Mouse (Mus musculus) monocyte, adult 2 months (primary cell): ENCODE measurements around the gene Lbx2.
A peak's percentile ranks its signal among the peaks of the same experiment; 100 is the strongest.

ENCODE experiments used
- DNase-seq, 2 experiments: peaks; one replicate each; pipeline ENCODE4 v3.0.0; 2022; ENCODE audit warnings: low spot score in 2 of 2, low read depth in 1 of 2

Lbx2 gene

GRCm38 (mm10) chr6:83070311-83071219 is 15.6 kb upstream of the Lbx2 start:
- DNase-seq: peak in 1 of 2 experiments; percentile 17

GRCm38 (mm10) chr6:83071220-83071619 is 14.9 kb upstream of the Lbx2 start:
- DNase-seq: no peak

DNA sequence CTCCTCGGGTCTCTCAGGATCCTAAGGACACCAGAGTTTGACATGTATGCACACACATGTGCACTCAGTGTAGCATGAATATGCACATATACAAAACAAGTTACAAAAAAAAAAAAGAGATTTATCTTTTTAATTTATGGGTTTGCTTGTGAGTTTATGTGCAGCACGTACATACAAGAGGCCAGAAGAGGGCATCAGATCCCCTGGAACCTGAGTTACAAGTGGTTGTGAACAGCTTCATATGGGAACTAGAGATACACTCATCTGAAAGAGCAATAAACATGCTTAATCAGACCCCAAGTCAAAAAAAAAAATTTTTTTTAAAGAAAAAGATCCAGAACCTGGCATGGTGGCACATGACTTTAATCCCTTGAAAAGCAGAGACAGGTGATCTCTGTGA is 11.2 kb upstream of the Lbx2 start:
- no peak for DNase-seq

GRCm38 (mm10) chr6:83077630-83078323 is 8.4 kb upstream of the Lbx2 start, which contains the start of gene Pcgf1:
Gene Pcgf1, plus strand, starts transcription at chr6:83077869.
- no peak for DNase-seq

GRCm38 (mm10) chr6:83078324-83078858 is 7.8 kb upstream of the Lbx2 start:
- peak; percentile 96 to 98 for DNase-seq

- DNase-seq: no peak
Measured at GRCm38 (mm10) chr6:83080210-83080609, 6.0 kb upstream of the Lbx2 start.

GRCm38 (mm10) chr6:83083497-83083896 is 2.7 kb upstream of the Lbx2 start:
- DNase-seq: no peak

DNA sequence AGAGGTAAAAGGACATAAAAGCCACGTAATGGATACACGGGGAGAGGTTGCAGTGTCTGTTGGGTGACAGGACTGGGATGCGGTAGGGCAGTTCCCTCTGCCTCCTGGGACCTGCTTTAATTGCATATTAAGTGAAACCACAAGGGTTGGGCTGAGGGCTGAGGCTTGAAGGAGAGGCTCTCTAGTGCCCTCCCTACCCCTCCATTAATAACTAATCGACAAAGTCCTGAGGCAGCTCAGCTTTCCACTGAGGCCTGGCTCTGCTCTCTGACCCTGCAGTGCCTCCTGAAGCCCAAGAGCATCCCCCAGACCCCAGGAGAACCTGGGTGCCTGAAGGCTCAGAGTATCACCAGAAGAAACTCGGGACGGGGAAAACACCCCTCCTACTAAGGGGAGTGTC is 1.7 kb upstream of the Lbx2 start:
- no peak for DNase-seq

- DNase-seq: no peak
Measured at GRCm38 (mm10) chr6:83087205-83087925, 1.2 kb downstream of the Lbx2 start.

DNA sequence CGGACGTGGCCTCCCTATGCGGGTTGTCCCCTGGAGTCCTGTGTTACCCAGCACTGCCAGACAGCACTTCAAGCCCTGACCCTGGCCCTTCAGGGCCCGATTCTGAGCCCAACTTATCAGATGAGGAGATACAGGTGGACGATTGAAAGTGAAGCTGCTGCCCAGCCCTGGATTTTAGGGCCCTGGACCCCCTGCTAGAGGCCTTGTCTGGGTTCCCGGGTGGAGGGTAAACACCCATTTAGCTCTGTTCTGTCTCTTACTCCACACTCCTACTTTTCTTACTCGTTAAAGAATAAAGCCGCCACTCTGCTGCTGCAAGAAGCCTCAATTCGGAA is 1.7 kb downstream of the Lbx2 start:
- DNase-seq: no peak

GRCm38 (mm10) chr6:83092416-83093127 is 6.4 kb downstream of the Lbx2 start:
- no peak for DNase-seq

- DNase-seq: no peak
Measured at GRCm38 (mm10) chr6:83095968-83096367, 9.8 kb downstream of the Lbx2 start.

DNA sequence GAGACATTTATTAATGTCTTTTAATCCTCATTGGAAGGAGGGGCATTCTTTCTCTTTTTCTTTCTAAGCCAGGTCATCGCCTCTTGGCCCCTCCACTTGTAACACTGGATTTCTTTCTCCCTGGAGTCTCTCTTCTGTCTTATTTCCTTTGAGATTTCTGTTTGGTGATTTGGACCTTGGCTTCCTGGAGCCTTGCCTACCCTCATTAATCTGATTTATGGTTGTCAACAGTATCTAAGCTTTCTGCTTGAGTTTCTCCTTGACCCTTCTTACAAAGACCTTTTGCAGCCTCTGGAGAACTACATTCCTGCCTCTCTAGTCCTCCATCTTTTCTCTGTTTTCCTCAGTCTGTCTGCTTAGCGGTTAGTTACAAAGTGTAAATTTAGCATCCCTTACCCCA is 12.2 kb downstream of the Lbx2 start:
- DNase-seq: no peak

GRCm38 (mm10) chr6:83101316-83101687 is 15.1 kb downstream of the Lbx2 start, which contains the start of the genes Ccdc142 and Gm42688:
Gene Ccdc142, plus strand, starts transcription at chr6:83101601.
Gene Gm42688, plus strand, starts transcription at chr6:83101617.
- DNase-seq: peak; percentile 62 to 75

- peak in 1 of 2 experiments; percentile 27 for DNase-seq
Measured at GRCm38 (mm10) chr6:83101688-83102556, 15.8 kb downstream of the Lbx2 start.

- DNase-seq: no peak
Measured at GRCm38 (mm10) chr6:83103130-83103650, 17.0 kb downstream of the Lbx2 start.

- DNase-seq: no peak
Measured at GRCm38 (mm10) chr6:83104158-83104557, 18.0 kb downstream of the Lbx2 start.

GRCm38 (mm10) chr6:83107566-83108400 is 21.6 kb downstream of the Lbx2 start:
- peak in 1 of 2 experiments; percentile 73 for DNase-seq
